In the genomic region with DNA sequence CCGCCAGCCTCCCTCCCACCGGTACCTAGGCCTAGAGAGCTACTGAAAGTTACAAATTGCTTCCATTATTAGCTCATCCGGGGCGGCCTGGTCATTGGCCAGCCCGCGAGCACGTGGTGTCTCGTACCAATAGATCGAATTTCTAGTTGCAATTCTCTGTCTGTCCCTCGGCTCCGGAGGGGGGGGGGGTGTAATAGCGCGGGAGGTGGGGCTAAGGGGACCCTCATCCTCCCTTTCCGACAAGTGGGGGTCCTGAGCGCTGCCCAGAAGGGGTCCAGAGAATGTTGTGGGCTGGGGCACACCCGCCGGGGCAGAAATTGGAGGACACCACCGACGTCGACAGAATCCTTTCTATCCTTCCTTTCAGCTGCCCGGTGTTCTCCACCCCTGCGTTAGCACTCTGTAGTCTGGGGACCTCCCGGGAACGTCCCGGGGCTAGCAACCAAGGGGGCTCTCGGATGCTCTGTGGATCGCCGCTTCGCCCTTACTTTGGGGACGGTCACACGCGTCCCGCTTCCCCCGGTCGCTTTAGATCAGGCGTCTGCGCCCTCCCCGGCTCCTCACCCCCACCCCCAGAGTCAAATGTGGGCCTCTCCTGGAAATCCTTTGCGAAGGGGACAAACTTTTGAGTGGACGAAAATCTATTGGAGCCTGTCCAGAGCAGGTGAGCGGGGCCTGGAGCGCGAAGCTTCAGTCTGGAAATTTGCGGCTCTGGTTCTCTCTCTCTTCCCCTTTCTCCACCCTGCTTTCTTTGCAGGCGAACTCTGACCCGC, we compare ENCODE assay signal across 8 mouse cellular contexts.
DNase-seq lines count a peak whose midpoint lies in the region; ATAC-seq and TF ChIP-seq lines count a peak whose summit lies in the region.

No protein-coding gene starts in this region.

- H3K4me1 ChIP-seq in lung, embryonic 14.5 days (ENCODE audit: insufficient read depth), result no peaks in the 10 kb centered on the region
- no peaks in the 10 kb centered on the region; the same call in 1 of the 2 replicates for H3K4me1 ChIP-seq in embryonic facial prominence, embryonic 11.5 days (ENCODE audit: control insufficient read depth, insufficient read depth, low read length)
- 0 out of 2 replicates have a peak, but pooled peaks cover 2% of the 10 kb centered on the region for H3K4me1 ChIP-seq in heart, postnatal 0 days (ENCODE audit: control insufficient read depth, insufficient read depth)
- H3K4me1 ChIP-seq in limb, embryonic 13.5 days, result peaks cover 12% of the 10 kb centered on the region

- peak overlapping the region; percentile 40 for H3K4me3 ChIP-seq in lung, embryonic 14.5 days (ENCODE audit: low read depth, low read length)
- H3K4me3 ChIP-seq in embryonic facial prominence, embryonic 11.5 days (ENCODE audit: low read depth, low read length), result peak overlapping the region; percentile 37
- H3K4me3 ChIP-seq in heart, postnatal 0 days (ENCODE audit: low read depth, low read length), result peak overlapping the region; percentile 34
- peak overlapping the region; percentile 50 for H3K4me3 ChIP-seq in limb, embryonic 13.5 days

- WGBS in lung, embryonic 14.5 days, result under 1% methylated on average over 46 of the region's 46 CpGs
- under 1% methylated on average over 46 of the region's 46 CpGs for WGBS in embryonic facial prominence, embryonic 11.5 days
- WGBS in heart, postnatal 0 days, result 2% methylated on average over 46 of the region's 46 CpGs
- under 1% methylated on average over 45 of the region's 46 CpGs for WGBS in limb, embryonic 13.5 days

- peak; percentile 48 for DNase-seq in lung, embryonic 14.5 days
- no peak for DNase-seq in lung, postnatal 25 days (ENCODE audit: low spot score)
- DNase-seq in embryonic facial prominence, embryonic 11.5 days (ENCODE audit: low spot score), result peak; percentile 63
- DNase-seq in heart, postnatal 0 days (ENCODE audit: low spot score), result no peak
- DNase-seq in retina, embryonic 14.5 days (ENCODE audit: low spot score), result peak; percentile 41
- DNase-seq in spleen, adult 12 weeks (ENCODE audit: low spot score), result no peak
- DNase-seq in layer of hippocampus, postnatal 14 days (ENCODE audit: low spot score in 2 of 2), result no peak

- no peak for TF ChIP-seq EP300 in heart, postnatal 0 days (IDR thresholded peaks at IDR 0.05; ENCODE audit: low read depth)

- no peak overlapping the region for H3K27ac ChIP-seq in lung, embryonic 14.5 days (ENCODE audit: low read depth)
- no peak overlapping the region for H3K27ac ChIP-seq in embryonic facial prominence, embryonic 11.5 days (replicated peaks; ENCODE audit: low read depth, low read length)
- H3K27ac ChIP-seq in heart, postnatal 0 days (ENCODE audit: low read depth), result no peak overlapping the region
- no peak overlapping the region for H3K27ac ChIP-seq in limb, embryonic 13.5 days

- H3K27me3 ChIP-seq in lung, embryonic 14.5 days (ENCODE audit: insufficient read depth, low read length), result peaks cover 50% of the 10 kb centered on the region
- peaks cover 47% of the 10 kb centered on the region for H3K27me3 ChIP-seq in embryonic facial prominence, embryonic 11.5 days (ENCODE audit: control insufficient read depth, insufficient read depth, low read length)
- peaks cover 90% of the 10 kb centered on the region for H3K27me3 ChIP-seq in heart, postnatal 0 days (ENCODE audit: control insufficient read depth, insufficient read depth, low read length)
- peaks cover 96% of the 10 kb centered on the region for H3K27me3 ChIP-seq in limb, embryonic 13.5 days

- peak overlapping the region; percentile 42 for H3K9ac ChIP-seq in lung, embryonic 14.5 days
- H3K9ac ChIP-seq in embryonic facial prominence, embryonic 11.5 days (replicated peaks; ENCODE audit: low read length), result peak overlapping the region; percentile 5; the same call in 1 of the 2 replicates
- H3K9ac ChIP-seq in heart, postnatal 0 days (replicated peaks; ENCODE audit: low read depth, low read length), result no peak overlapping the region
- H3K9ac ChIP-seq in limb, embryonic 13.5 days, result peak overlapping the region; percentile 58

- H3K4me2 ChIP-seq in lung, embryonic 14.5 days, result peak overlapping the region; percentile 72
- peak overlapping the region; percentile 67 for H3K4me2 ChIP-seq in embryonic facial prominence, embryonic 11.5 days (ENCODE audit: low read depth, low read length)
- peak overlapping the region; percentile 59 for H3K4me2 ChIP-seq in heart, postnatal 0 days (ENCODE audit: low read depth, low read length)
- peak overlapping the region; percentile 75 for H3K4me2 ChIP-seq in limb, embryonic 13.5 days (replicated peaks)

- H3K9me3 ChIP-seq in lung, embryonic 14.5 days (ENCODE audit: low read depth, low read length), result no peaks in the 10 kb centered on the region
- no peaks in the 10 kb centered on the region for H3K9me3 ChIP-seq in embryonic facial prominence, embryonic 11.5 days (replicated peaks; ENCODE audit: control insufficient read depth, low read length)
- H3K9me3 ChIP-seq in heart, postnatal 0 days (replicated peaks; ENCODE audit: control insufficient read depth, low read length), result no peaks in the 10 kb centered on the region
- H3K9me3 ChIP-seq in limb, embryonic 13.5 days, result no peaks in the 10 kb centered on the region

- TF ChIP-seq CTCF in lung, embryonic 14.5 days (IDR thresholded peaks at IDR 0.05; ENCODE audit: low read depth), result no peak
- TF ChIP-seq CTCF in heart, postnatal 0 days (IDR thresholded peaks at IDR 0.05; ENCODE audit: low read depth), result no peak

- H3K36me3 ChIP-seq in lung, embryonic 14.5 days (ENCODE audit: insufficient read depth), result no peaks in the 10 kb centered on the region
- no peaks in the 10 kb centered on the region for H3K36me3 ChIP-seq in embryonic facial prominence, embryonic 11.5 days (replicated peaks; ENCODE audit: control insufficient read depth, insufficient read depth, low read depth, low read length)
- no peaks in the 10 kb centered on the region for H3K36me3 ChIP-seq in heart, postnatal 0 days (replicated peaks; ENCODE audit: control insufficient read depth, insufficient read depth, low read length)
- H3K36me3 ChIP-seq in limb, embryonic 13.5 days, result no peaks in the 10 kb centered on the region

- peak; percentile 65 for ATAC-seq in lung, embryonic 14.5 days (ENCODE audit: insufficient read depth)
- peak; percentile 30; the same call in 1 of the 2 replicates for ATAC-seq in embryonic facial prominence, embryonic 11.5 days (replicated peaks; ENCODE audit: insufficient number of reproducible peaks, low FRiP score, low TSS enrichment, low read depth)
- no peak for ATAC-seq in heart, postnatal 0 days (ENCODE audit: insufficient read depth, low read depth)
- peak; percentile 74 for ATAC-seq in limb, embryonic 13.5 days (ENCODE audit: low FRiP score, low read depth)

Comparison
In these comparisons a context has a peak if more than half of its experiments do, and no peak if none do; other contexts are left out.
1. DNase-seq: peak in lung, embryonic 14.5 days (single experiment), embryonic facial prominence, embryonic 11.5 days (single experiment) and retina, embryonic 14.5 days (single experiment); none in lung, postnatal 25 days (single experiment), heart, postnatal 0 days (single experiment), spleen, adult 12 weeks (single experiment) and layer of hippocampus, postnatal 14 days (0 of 2).
2. Peak in every context shown above with its lines, with median percentiles within 50 percentile points of each other: H3K4me2 ChIP-seq and H3K4me3 ChIP-seq.